Mouse (Mus musculus): ENCODE data around the gene Intu. TPM values are rescaled to one million over a fixed set of nuclear protein-coding genes. Genes with fewer than 3 reads are reported as not detected.

Gene Intu
- total and polyA plus RNA-seq, 3 experiments, result 9.7 to 12.3 TPM; not detected in 1

GRCm38 (mm10) chr3:40532256-40532655, 1.2 kb downstream of the Intu start:
- no peak overlapping the region for H3K4me3 ChIP-seq (ENCODE audit: control insufficient read depth in 1 of 2, insufficient read depth in 1 of 2, low read depth in 2 of 2, low read length in 2 of 2)
- no peaks in the 10 kb centered on the region for H3K9me3 ChIP-seq (replicated peaks; ENCODE audit: insufficient read depth, low read length)
- H3K79me2 ChIP-seq (ENCODE audit: control insufficient read depth, insufficient read depth, low read length, poor library complexity), result no peaks in the 10 kb centered on the region
- H3K27ac ChIP-seq (ENCODE audit: control insufficient read depth, low read depth, low read length), result no peak overlapping the region
- no peak for DNase-seq (ENCODE audit: low read depth, low spot score)
- no peak for TF ChIP-seq MAFK (IDR thresholded peaks at IDR 0.05; ENCODE audit: borderline replicate concordance, low read depth, low read length)
- no peak for TF ChIP-seq MAX (IDR thresholded peaks at IDR 0.05; ENCODE audit: low read length)
- no peak for TF ChIP-seq KAT2A (conservative IDR thresholded peaks at IDR 0.05; ENCODE audit: low read depth, low read length)
- TF ChIP-seq POLR2A (IDR thresholded peaks at IDR 0.05; ENCODE audit: control insufficient read depth in 1 of 2, insufficient read depth in 1 of 2, low read depth in 1 of 2, low read length in 2 of 2, poor library complexity in 1 of 2), result no peak
- no peak for TF ChIP-seq TCF12 (IDR thresholded peaks at IDR 0.05; ENCODE audit: low read depth, low read length)
- no peak for TF ChIP-seq ETS1 (IDR thresholded peaks at IDR 0.05; ENCODE audit: low read depth, low read length)
- TF ChIP-seq ZNF384 (IDR thresholded peaks at IDR 0.05; ENCODE audit: low read depth, low read length), result no peak
- TF ChIP-seq CTCF (IDR thresholded peaks at IDR 0.05 in 2 of 3, conservative IDR thresholded peaks at IDR 0.05 in 1 of 3; ENCODE audit: control insufficient read depth in 1 of 3, insufficient read depth in 1 of 3, low read depth in 2 of 3, low read length in 3 of 3, poor library complexity in 1 of 3, severe bottlenecking in 1 of 3), result no peak
- TF ChIP-seq POLR2AphosphoS2 (IDR thresholded peaks at IDR 0.05; ENCODE audit: low read length), result no peak
- no peak for TF ChIP-seq BHLHE40 (IDR thresholded peaks at IDR 0.05; ENCODE audit: borderline replicate concordance, low read depth, low read length)
- TF ChIP-seq MYC (IDR thresholded peaks at IDR 0.05; ENCODE audit: low read depth, low read length), result no peak
- no peak for TF ChIP-seq HCFC1 (IDR thresholded peaks at IDR 0.05; ENCODE audit: low read depth, low read length)
- no peak for TF ChIP-seq UBTF (IDR thresholded peaks at IDR 0.05; ENCODE audit: borderline replicate concordance, insufficient read depth, low read depth, low read length)
- peaks cover 2 to 9% of the 10 kb centered on the region in 2 experiments; a peak in 3 of 4 replicates for H3K4me1 ChIP-seq (ENCODE audit: control insufficient read depth in 1 of 2, insufficient read depth in 2 of 2, low read length in 2 of 2)
- no peak overlapping the region for H3K9ac ChIP-seq (ENCODE audit: control insufficient read depth, low read depth, low read length, poor library complexity, severe bottlenecking)
- no peaks in the 10 kb centered on the region; a peak in 2 of 4 replicates for H3K36me3 ChIP-seq (ENCODE audit: control insufficient read depth in 1 of 2, insufficient read depth in 2 of 2, low read length in 2 of 2)
- no peaks in the 10 kb centered on the region for H3K27me3 ChIP-seq (ENCODE audit: control insufficient read depth in 1 of 2, insufficient read depth in 2 of 2, low read length in 2 of 2)

- Histone ChIP-seq H3K9me3 (replicated peaks; ENCODE audit: insufficient read depth, low read length) (no peaks in the 10 kb centered on the region), H3K27ac (ENCODE audit: control insufficient read depth, low read depth, low read length) (no peak overlapping the region), H3K4me1 (ENCODE audit: control insufficient read depth in 1 of 2, insufficient read depth in 2 of 2, low read length in 2 of 2) (peaks cover under 1 to 2% of the 10 kb centered on the region in 2 experiments; a peak in 2 of 4 replicates), H3K9ac (ENCODE audit: control insufficient read depth, low read depth, low read length, poor library complexity, severe bottlenecking) (no peak overlapping the region), H3K27me3 (ENCODE audit: control insufficient read depth in 1 of 2, insufficient read depth in 2 of 2, low read length in 2 of 2) (no peaks in the 10 kb centered on the region), H3K79me2 (ENCODE audit: control insufficient read depth, insufficient read depth, low read length, poor library complexity) (no peaks in the 10 kb centered on the region), H3K4me3 (ENCODE audit: control insufficient read depth in 1 of 2, insufficient read depth in 1 of 2, low read depth in 2 of 2, low read length in 2 of 2) (no peak overlapping the region), H3K36me3 (ENCODE audit: control insufficient read depth in 1 of 2, insufficient read depth in 2 of 2, low read length in 2 of 2) (no peaks in the 10 kb centered on the region; a peak in 2 of 4 replicates)
- TF ChIP-seq EP300 (IDR thresholded peaks at IDR 0.05; ENCODE audit: low read depth in 1 of 2, low read length in 2 of 2) (no peak), POLR2AphosphoS5 (IDR thresholded peaks at IDR 0.05; ENCODE audit: borderline replicate concordance, low read depth, low read length) (no peak), GATA1 (IDR thresholded peaks at IDR 0.05; ENCODE audit: low read depth, low read length) (no peak), ELF1 (IDR thresholded peaks at IDR 0.05; ENCODE audit: low read depth, low read length) (no peak), BHLHE40 (IDR thresholded peaks at IDR 0.05; ENCODE audit: borderline replicate concordance, low read depth, low read length) (no peak), JUND (IDR thresholded peaks at IDR 0.05; ENCODE audit: low read depth, low read length) (no peak), ETS1 (IDR thresholded peaks at IDR 0.05; ENCODE audit: low read depth, low read length) (no peak), MEF2A (IDR thresholded peaks at IDR 0.05; ENCODE audit: extremely low read depth, insufficient replicate concordance, low read depth, low read length, poor library complexity, severe bottlenecking) (no peak), UBTF (IDR thresholded peaks at IDR 0.05; ENCODE audit: borderline replicate concordance, insufficient read depth, low read depth, low read length) (no peak)
- no peak for DNase-seq (ENCODE audit: low read depth, low spot score)
Observed at GRCm38 (mm10) chr3:40534141-40534540, 3.1 kb downstream of the Intu start.

Data from MEL (cell line).